Mouse (Mus musculus) forebrain, embryonic 10.5 days (tissue): Measurements from ENCODE around the gene Insc. TPM values are rescaled to one million over a fixed set of nuclear protein-coding genes. Genes with fewer than 3 reads are reported as not detected.
A peak's percentile ranks its signal among the peaks of the same experiment; 100 is the strongest.
"Not testable (repeated sequence)": the region's sequence is repeated elsewhere in the genome, so short reads cannot be mapped to it uniquely, and the experiment has no call there.

Source experiments
- DNase-seq: peaks from one replicate; pipeline ENCODE4 v3.0.0-alpha.2; 2017; ENCODE audit warnings: low spot score; ENCODE audit errors: extremely low spot score
- H3K27ac ChIP-seq: fragments of 300-500 bp; sonication (generic); 2 replicates; pipeline ENCODE4 v1.5.1; 2016; ENCODE audit warnings: mild to moderate bottlenecking
- H3K27me3 ChIP-seq: fragments of 300-500 bp; sonication (generic); 2 replicates; pipeline ENCODE4 v1.6.1; 2016; ENCODE audit warnings: mild to moderate bottlenecking; ENCODE audit not compliant: poor library complexity, severe bottlenecking
- H3K36me3 ChIP-seq: fragments of 300-500 bp; sonication (generic); replicated peaks from 2 replicates; pipeline ENCODE4 v1.6.1; 2016; ENCODE audit warnings: mild to moderate bottlenecking, moderate library complexity
- H3K4me1 ChIP-seq: fragments of 300-500 bp; sonication (generic); 2 replicates; pipeline ENCODE4 v1.6.1; 2016
- H3K4me3 ChIP-seq: fragments of 300-500 bp; sonication (generic); 2 replicates; pipeline ENCODE4 v1.5.1; 2016; ENCODE audit warnings: mild to moderate bottlenecking, moderate library complexity
- H3K9me3 ChIP-seq: fragments of 300-500 bp; sonication (generic); 2 replicates; pipeline ENCODE4 v1.6.1; 2016; ENCODE audit warnings: mild to moderate bottlenecking, moderate library complexity
- WGBS: fragments of 180-500 bp; shearing (Covaris S2); methylation state at CpG from one replicate; pipeline ENCODE4 v1.1.7; 2016; 5-methylcytosine and 5-hydroxymethylcytosine counted together
- polyA plus RNA-seq: library from polyadenylated mRNA; unstranded; fragments of >200 nt; fragmentation: Nextera tagmentation; extraction: Ambion mirVana; gene quantifications from 2 replicates; pipeline ENCODE4 v1.2.1, GENCODE M21; 2016

Insc gene
- 0.82 and 0.92 TPM in 2 replicates for polyA plus RNA-seq

DNA sequence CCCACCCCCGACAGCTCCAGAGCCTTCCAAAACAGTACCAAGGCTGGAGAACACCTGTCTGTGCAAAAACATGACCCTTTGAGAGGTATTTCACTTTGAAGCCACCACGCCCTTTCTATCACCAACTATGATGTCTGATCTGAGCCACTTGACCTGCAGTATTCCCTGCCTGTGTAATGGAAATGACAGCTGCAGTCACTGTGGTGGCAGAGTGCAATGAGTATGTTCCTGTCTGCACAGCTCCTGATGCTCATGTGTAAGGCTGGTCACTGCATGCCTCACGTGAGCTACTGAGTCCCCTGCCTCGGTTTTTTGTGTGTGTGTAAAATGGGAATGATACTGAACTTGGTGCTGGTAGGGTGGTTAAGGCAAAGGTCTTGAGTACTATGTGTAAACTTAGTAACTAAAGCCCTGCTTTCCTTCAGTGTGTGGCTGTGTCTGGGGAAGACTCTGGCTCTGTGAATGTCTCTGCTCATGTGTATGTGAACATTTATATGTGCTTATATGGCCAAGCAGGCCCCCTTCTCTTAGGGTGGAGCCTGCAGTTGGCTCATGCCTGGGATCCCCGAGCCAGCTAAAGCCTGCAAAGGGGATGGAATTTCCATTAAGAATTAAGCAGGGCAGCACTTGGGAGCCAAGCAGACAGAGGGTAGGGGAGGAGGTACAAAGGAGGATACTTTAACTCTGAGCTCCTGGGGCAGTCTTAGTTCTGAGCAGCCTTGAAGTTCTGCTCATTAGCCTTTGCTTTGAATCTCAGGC is at the start of gene Insc:
Gene Insc, plus strand, starts transcription at position 673 of the 759 bp plus-strand sequence.
- 70% methylated on average over 5 of the region's 5 CpGs for WGBS
- H3K4me1 ChIP-seq = peaks cover 23% of the 10 kb centered on the region
- no peaks in the 10 kb centered on the region for H3K36me3 ChIP-seq
- H3K27me3 ChIP-seq = peaks cover 35% of the 10 kb centered on the region
- no peak within 1 kb of the TSS for H3K4me3 ChIP-seq
- no peak within 1 kb of the TSS for H3K27ac ChIP-seq
- no peaks in the 10 kb centered on the region for H3K9me3 ChIP-seq
- no peak for DNase-seq

DNA sequence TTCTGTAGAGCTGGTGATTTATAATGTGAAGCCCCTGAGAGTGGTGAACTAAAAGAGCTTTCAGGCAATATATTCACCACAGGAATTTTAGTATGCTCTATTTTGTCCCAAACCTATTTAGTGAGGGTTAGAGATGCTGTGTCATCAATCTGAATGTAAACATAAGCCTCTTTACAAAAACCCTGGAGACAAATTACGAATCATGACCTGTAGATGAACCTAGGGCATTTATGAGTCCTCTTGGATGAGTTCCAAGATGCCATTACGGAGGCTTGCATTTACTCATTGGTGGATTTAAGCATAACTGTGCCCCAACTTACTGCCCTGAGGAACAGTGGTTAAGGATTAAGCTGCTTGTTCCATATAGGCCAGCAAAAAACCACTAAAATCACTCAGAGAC is 42.6 kb upstream of the Insc start:
- Histone ChIP-seq H3K27me3 (no peaks in the 10 kb centered on the region), H3K36me3 (no peaks in the 10 kb centered on the region), H3K4me3 (no peak overlapping the region), H3K27ac (no peak overlapping the region), H3K9me3 (no peaks in the 10 kb centered on the region), H3K4me1 (no peaks in the 10 kb centered on the region)
- no peak for DNase-seq
- 81% methylated on average over 2 of the region's 2 CpGs for WGBS

DNA sequence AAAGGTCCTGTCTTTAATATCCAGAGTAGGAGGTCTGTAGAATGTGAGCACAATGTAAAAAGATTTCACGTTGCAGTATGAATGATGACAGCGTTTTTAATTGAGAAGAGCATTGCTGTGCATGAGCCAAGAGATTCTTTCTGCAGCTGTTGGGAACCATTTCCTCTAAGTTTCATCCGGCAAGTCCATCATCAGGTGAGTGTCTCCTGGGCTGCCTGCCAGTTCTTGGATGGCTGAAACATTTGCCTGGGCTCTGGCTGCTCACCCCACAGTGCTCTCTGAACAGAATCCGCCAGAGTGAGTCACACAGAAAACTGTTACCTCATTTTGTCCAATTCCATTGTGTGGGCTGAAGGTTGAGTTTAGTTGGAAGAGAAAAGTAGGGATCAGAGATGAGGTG is 36.8 kb upstream of the Insc start:
- H3K36me3 ChIP-seq = no peaks in the 10 kb centered on the region
- DNase-seq = no peak

DNA sequence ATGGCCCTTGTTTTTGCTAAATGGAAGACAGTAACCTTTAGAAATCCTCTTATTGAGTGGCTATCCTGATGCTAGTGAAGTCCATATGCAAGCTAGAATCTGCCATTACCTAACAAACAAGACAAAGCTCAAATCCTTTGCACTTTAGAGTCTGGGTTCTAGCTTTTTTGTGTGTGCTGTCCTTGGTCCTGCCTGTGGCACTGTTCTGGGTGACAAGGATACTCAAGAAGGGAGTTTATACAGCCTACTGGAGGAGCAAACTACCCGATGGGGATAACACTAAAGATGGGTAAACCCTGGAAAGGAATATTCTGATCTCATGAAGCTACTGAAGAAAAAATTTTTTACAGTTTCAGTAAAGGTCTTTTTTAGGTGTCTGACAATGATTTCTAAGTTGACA is 36.1 kb upstream of the Insc start:
- Histone ChIP-seq H3K36me3 (no peaks in the 10 kb centered on the region), H3K9me3 (no peaks in the 10 kb centered on the region), H3K4me1 (no peaks in the 10 kb centered on the region), H3K27me3 (no peaks in the 10 kb centered on the region), H3K4me3 (no peak overlapping the region), H3K27ac (no peak overlapping the region)
- 84% methylated on average over 1 of the region's 1 CpGs for WGBS
- no peak for DNase-seq

More for the DNA sequence above, 36.8 kb upstream of the Insc start:
- H3K4me3 ChIP-seq = no peak overlapping the region
- H3K9me3 ChIP-seq = no peaks in the 10 kb centered on the region
- H3K27ac ChIP-seq = no peak overlapping the region
- H3K4me1 ChIP-seq = no peaks in the 10 kb centered on the region
- 88% methylated on average over 4 of the region's 4 CpGs for WGBS
- H3K27me3 ChIP-seq = no peaks in the 10 kb centered on the region

DNA sequence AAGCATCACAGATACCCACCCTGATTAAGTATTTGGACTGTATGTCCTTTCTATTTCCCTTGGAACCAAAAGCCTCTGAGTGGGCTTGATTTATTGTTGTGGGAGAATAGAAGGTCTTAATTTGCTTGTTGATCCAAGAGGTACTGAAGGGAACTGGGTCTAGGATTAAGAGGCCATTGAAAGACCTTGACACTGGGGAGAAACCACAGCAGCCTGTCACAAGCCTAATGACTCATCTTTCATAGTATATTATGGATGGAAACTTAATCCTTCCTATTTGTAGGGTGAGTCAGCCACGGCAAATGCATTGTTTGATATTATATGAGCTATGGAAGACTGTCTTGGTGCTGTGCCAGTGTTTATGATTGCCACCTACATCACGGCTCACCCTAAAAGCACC is 33.1 kb upstream of the Insc start:
- 87% methylated on average over 2 of the region's 2 CpGs for WGBS
- H3K27me3 ChIP-seq = no peaks in the 10 kb centered on the region
- H3K27ac ChIP-seq = no peak overlapping the region
- H3K4me3 ChIP-seq = no peak overlapping the region
- no peaks in the 10 kb centered on the region for H3K4me1 ChIP-seq
- DNase-seq = no peak
- no peaks in the 10 kb centered on the region for H3K9me3 ChIP-seq
- H3K36me3 ChIP-seq = no peaks in the 10 kb centered on the region

DNA sequence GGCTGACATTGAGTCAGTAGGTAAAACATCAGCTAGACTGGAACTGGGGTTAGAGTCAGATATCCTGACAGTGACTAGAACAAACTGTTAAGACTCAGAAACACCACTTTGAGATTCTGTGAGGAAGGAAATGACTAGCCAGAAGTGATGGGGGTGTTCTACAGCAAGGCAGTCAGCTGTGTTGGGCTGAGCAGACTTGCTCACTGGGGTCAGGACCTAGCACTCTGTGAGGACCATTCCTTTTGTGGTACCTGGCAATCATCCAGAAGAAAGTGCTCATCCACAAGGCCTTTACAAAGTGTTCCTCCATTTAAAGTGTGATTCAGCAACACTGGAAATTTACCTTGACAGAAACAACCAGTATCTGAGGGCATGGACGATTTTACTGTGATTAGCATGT is 31.0 kb upstream of the Insc start:
- Histone ChIP-seq H3K27me3 (peaks cover 12% of the 10 kb centered on the region), H3K4me1 (0 out of 2 replicates have a peak, but pooled peaks cover under 1% of the 10 kb centered on the region), H3K36me3 (no peaks in the 10 kb centered on the region), H3K9me3 (no peaks in the 10 kb centered on the region), H3K4me3 (no peak overlapping the region), H3K27ac (no peak overlapping the region)
- no peak for DNase-seq
- 86% methylated on average over 1 of the region's 1 CpGs for WGBS

DNA sequence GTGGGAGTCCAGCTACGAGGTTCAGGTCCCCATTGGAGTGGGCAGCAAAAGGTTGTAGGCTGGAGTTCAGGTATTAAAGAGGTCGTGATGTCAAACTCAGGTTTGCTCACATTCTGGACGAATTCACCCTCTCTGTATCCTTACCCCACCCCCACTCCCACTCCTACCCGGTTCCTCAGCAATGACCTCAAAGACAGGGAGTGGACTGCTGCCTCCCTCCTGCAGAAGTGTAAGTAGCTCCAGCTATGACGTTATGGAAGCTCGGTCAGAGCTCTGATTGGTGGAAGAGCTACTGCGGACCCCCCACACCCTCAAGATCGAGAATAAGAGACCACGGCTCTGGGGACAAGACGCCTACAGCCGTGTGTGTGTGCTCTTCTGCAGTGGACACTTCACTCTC is 25.2 kb upstream of the Insc start, which contains the start of gene Calcb:
Gene Calcb, plus strand, starts transcription at position 344 of the 400 bp plus-strand sequence.
- Histone ChIP-seq H3K27ac (no peak within 1 kb of the TSS), H3K36me3 (no peaks in the 10 kb centered on the region), H3K4me1 (peaks cover 24% of the 10 kb centered on the region), H3K9me3 (no peaks in the 10 kb centered on the region), H3K27me3 (peaks cover 50% of the 10 kb centered on the region), H3K4me3 (peak within 1 kb of the TSS; percentile 36)
- DNase-seq = no peak
- 4% methylated on average over 11 of the region's 11 CpGs for WGBS

DNA sequence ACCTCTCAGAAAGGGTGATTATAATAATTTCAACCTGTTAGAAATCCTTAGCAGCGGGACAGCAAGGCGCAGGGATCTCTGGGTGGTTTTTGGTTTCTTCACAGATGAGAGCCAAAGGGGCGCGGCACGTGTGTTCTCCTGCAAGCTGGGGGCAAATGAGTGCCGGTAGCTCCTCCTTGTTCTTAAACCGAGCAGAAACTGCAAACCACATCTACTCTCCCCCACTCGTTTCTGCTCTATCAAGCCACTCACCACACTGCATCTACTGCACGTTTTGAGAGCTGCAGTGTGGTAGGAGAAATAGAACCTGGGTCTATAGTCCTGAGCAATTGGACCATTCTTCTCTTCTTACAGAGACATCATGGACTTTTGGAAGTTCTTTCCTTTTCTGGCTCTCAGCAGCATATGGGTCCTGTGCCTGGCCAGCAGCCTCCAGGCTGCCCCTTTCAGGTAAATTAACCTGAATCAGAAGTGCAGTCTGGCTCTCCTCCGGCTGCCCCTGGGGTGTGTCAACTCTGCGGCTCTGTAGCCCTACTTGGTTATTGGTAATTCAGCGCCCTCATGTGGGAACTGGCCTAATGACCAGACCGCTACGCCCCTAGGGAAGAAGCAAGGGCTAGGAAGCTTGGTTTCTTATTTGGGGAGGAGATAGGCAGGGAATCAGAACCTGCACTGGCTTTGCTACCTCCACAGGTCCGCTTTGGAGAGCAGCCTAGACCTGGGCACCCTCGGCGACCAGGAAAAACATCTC is 23.9 kb upstream of the Insc start:
- DNase-seq = peak; percentile 56
- Histone ChIP-seq H3K27ac (no peak overlapping the region), H3K4me3 (peak overlapping the region; percentile 36), H3K36me3 (no peaks in the 10 kb centered on the region), H3K4me1 (peaks cover 24% of the 10 kb centered on the region), H3K9me3 (no peaks in the 10 kb centered on the region), H3K27me3 (peaks cover 50% of the 10 kb centered on the region)
- WGBS = 2% methylated on average over 17 of the region's 17 CpGs

DNA sequence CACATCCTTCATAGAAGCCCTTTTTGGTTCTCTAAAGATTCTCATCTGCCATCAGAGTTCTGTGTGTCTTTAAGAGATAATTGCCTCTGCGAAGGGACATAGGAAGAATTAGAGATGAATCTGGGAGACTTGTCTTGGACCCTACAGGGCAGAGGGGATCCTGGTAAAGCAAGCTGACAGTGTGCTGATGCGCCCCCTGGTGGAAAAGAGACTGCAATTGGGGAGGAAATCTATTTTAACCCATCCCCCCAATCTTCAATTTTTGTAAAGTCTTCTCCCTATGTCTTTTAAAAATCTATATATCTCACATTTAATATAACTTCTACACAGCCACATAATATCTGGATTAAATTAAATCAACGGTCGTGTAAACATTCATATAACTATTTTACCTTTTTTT is 13.8 kb upstream of the Insc start:
- H3K36me3 ChIP-seq, H3K9me3 ChIP-seq, DNase-seq, H3K4me3 ChIP-seq, H3K27me3 ChIP-seq, H3K4me1 ChIP-seq, H3K27ac ChIP-seq: not testable (repeated sequence)
- 63% methylated on average over 4 of the region's 4 CpGs for WGBS

DNA sequence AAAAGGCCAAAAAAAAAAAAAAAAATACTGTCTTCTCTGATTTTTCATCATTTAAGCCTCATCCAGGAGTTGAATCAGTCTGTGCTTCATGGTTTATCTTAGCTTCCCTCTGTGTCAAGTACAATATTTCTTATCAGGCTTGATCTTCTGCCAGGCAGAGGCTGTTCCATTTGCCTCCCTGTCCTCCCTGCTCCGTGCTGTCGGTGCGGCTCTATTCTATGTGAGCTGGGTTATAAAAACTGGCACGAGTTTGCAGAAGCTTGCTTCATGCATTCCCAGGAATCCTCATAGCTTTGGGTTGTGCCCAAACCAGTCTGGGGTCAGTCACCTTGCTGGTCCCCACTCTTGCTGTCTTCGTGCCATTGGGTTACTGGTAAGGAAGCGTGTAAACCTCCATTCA is 12.3 kb upstream of the Insc start:
- 0 out of 2 replicates have a peak, but pooled peaks cover 3% of the 10 kb centered on the region for H3K4me1 ChIP-seq
- H3K9me3 ChIP-seq = no peaks in the 10 kb centered on the region
- H3K27ac ChIP-seq = no peak overlapping the region
- H3K36me3 ChIP-seq = no peaks in the 10 kb centered on the region
- no peaks in the 10 kb centered on the region for H3K27me3 ChIP-seq
- DNase-seq = no peak
- 82% methylated on average over 6 of the region's 6 CpGs for WGBS
- no peak overlapping the region for H3K4me3 ChIP-seq

DNA sequence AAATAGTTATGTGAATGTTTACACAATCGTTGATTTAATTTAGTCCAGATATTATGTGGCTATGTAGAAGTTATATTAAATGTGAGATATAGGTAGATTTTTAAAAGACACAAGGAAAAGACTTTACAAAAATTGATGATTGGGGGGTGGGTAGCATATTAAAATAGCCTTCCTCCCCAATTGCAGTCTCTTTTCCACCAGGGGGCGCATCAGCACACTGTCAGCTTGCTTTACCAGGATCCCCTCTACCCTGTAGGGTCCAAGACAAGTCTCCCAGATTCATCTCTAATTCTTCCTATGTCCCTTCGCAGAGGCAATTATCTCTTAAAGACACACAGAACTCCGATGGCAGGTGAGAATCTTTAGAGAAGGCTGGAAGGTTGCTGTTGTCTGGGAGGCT is 11.8 kb upstream of the Insc start:
- not testable (repeated sequence) for H3K27ac ChIP-seq, H3K27me3 ChIP-seq
- WGBS = 34% methylated on average over 4 of the region's 4 CpGs

DNA sequence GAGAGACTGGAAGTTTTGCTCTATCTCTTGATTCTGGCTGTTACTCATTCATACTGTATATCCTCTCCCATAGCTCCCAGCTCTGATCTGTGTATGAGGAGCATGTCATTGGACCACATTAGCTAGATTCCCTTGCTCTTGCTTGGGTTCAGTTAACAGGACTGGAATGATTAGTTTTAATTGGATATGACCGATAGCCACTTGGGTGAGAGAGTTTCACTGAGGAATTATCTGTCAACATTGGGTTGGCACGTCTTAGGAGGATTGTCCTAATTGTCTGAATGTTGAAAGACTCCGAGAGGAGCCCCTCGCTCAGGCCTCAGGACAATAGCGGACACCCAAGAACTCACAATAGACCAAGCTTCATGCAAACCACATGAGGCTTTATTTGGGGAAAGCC is 7.2 kb upstream of the Insc start:
- Histone ChIP-seq H3K4me1 (0 out of 2 replicates have a peak, but pooled peaks cover 10% of the 10 kb centered on the region), H3K9me3 (no peaks in the 10 kb centered on the region), H3K36me3 (no peaks in the 10 kb centered on the region), H3K27ac (no peak overlapping the region), H3K4me3 (no peak overlapping the region), H3K27me3 (no peaks in the 10 kb centered on the region)
- no peak for DNase-seq
- WGBS = 68% methylated on average over 5 of the region's 5 CpGs

More for the DNA sequence above, 11.8 kb upstream of the Insc start:
- not testable (repeated sequence) for H3K36me3 ChIP-seq, DNase-seq, H3K4me1 ChIP-seq, H3K4me3 ChIP-seq, H3K9me3 ChIP-seq

DNA sequence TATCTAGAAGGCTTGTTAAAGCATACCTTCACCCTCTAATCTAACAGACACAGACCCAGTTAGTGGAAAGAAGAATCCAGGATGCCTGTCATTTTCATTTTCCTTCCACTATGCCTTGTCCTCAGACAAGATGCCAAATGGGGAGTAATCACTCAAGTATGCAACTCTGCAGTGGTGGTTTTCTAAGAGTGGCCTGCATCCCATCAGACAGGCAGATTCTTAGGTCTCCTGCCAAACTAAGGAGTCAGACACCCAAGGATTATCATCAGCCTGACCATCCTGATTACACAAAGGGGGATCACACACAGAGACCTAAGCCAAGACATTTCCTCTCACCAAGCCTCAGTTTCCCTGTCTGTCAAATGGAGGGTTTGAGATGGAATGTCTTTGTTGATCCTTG is 5.3 kb upstream of the Insc start:
- no peaks in the 10 kb centered on the region for H3K27me3 ChIP-seq
- no peak overlapping the region for H3K4me3 ChIP-seq
- no peak for DNase-seq
- H3K4me1 ChIP-seq = 0 out of 2 replicates have a peak, but pooled peaks cover 10% of the 10 kb centered on the region
- no peaks in the 10 kb centered on the region for H3K36me3 ChIP-seq
- no peaks in the 10 kb centered on the region for H3K9me3 ChIP-seq
- H3K27ac ChIP-seq = no peak overlapping the region
